ENCODE assay signal across 21 mouse cellular contexts in genomic region chr15:67474325-67474724, GRCm38 (mm10).
DNase-seq lines count a peak whose midpoint lies in the region; ATAC-seq and TF ChIP-seq lines count a peak whose summit lies in the region.
"Had no signal": no experiment of that assay in that cellular context is flagged by ENCODE, and none has a peak within 500 bp of the region (broad histone marks: within the 10 kb centered on the region; RNA-seq: fewer than 3 reads in every experiment).

No protein-coding gene starts in this region.

- no peak overlapping the region for H3K4me2 ChIP-seq in intestine, embryonic 16.5 days (ENCODE audit: low read depth, low read length)
- H3K4me2 ChIP-seq in intestine, embryonic 15.5 days (replicated peaks) = no peak overlapping the region
- no peak overlapping the region for H3K4me2 ChIP-seq in intestine, postnatal 0 days (replicated peaks; ENCODE audit: low read depth)
- H3K4me2 ChIP-seq in forebrain, embryonic 16.5 days (ENCODE audit: low read length) = no peak overlapping the region

- no peaks in the 10 kb centered on the region for H3K9me3 ChIP-seq in intestine, embryonic 16.5 days (ENCODE audit: control insufficient read depth, low read length)
- no peaks in the 10 kb centered on the region for H3K9me3 ChIP-seq in intestine, embryonic 15.5 days
- H3K9me3 ChIP-seq in intestine, postnatal 0 days (ENCODE audit: control insufficient read depth) = no peaks in the 10 kb centered on the region
- H3K9me3 ChIP-seq in forebrain, embryonic 16.5 days (ENCODE audit: control insufficient read depth, low read length) = no peaks in the 10 kb centered on the region
- H3K9me3 ChIP-seq: G1E had no signal

- H3K36me3 ChIP-seq in intestine, embryonic 16.5 days (ENCODE audit: control insufficient read depth, insufficient read depth, low read length) = no peaks in the 10 kb centered on the region
- no peaks in the 10 kb centered on the region for H3K36me3 ChIP-seq in intestine, embryonic 15.5 days
- no peaks in the 10 kb centered on the region for H3K36me3 ChIP-seq in intestine, postnatal 0 days (ENCODE audit: control insufficient read depth, insufficient read depth)
- no peaks in the 10 kb centered on the region for H3K36me3 ChIP-seq in forebrain, embryonic 16.5 days (ENCODE audit: control insufficient read depth, insufficient read depth)
- H3K36me3 ChIP-seq: G1E had no signal

- peak; percentile 45 for DNase-seq in large intestine, adult 2 months (ENCODE audit: low read depth, low spot score)
- no peak for DNase-seq in retina, postnatal 1 day
- DNase-seq: adrenal gland, adult 2 months; adrenal gland, adult 8-10 months; adrenal gland, postnatal 10 days; adrenal gland, postnatal 14 days; adrenal gland, postnatal 25 days; adrenal gland, postnatal 36 days; B cell, adult 2 months; cerebellum, adult 11 months; cerebellum, adult 11-12 months; cerebellum, adult 18-20 months had no signal

- H3K27ac ChIP-seq in intestine, embryonic 16.5 days (ENCODE audit: low read length) = no peak overlapping the region
- no peak overlapping the region for H3K27ac ChIP-seq in intestine, embryonic 15.5 days
- no peak overlapping the region for H3K27ac ChIP-seq in intestine, postnatal 0 days (ENCODE audit: low read depth, low read length)
- H3K27ac ChIP-seq in forebrain, embryonic 16.5 days (ENCODE audit: low read length) = no peak overlapping the region

- no peak for TF ChIP-seq CTCF in intestine, postnatal 0 days (IDR thresholded peaks at IDR 0.05; ENCODE audit: low read depth)

- WGBS in intestine, embryonic 16.5 days = 79% methylated on average over 5 of the region's 5 CpGs
- WGBS in intestine, embryonic 15.5 days = 70% methylated on average over 5 of the region's 5 CpGs
- WGBS in intestine, postnatal 0 days = 51% methylated on average over 5 of the region's 5 CpGs
- WGBS in large intestine, adult 2 months = 43% methylated on average over 5 of the region's 5 CpGs
- whole genome bisulfite sequencing in forebrain, embryonic 16.5 days = 90% methylated on average over 5 of the region's 5 CpGs

- no peaks in the 10 kb centered on the region for H3K4me1 ChIP-seq in intestine, embryonic 16.5 days (ENCODE audit: control insufficient read depth, insufficient read depth, low read length)
- H3K4me1 ChIP-seq in intestine, embryonic 15.5 days (replicated peaks) = no peaks in the 10 kb centered on the region
- H3K4me1 ChIP-seq in intestine, postnatal 0 days (replicated peaks; ENCODE audit: control insufficient read depth, insufficient read depth, low read length) = no peaks in the 10 kb centered on the region
- H3K4me1 ChIP-seq in forebrain, embryonic 16.5 days (replicated peaks; ENCODE audit: control insufficient read depth, insufficient read depth, low read length) = no peaks in the 10 kb centered on the region

- no peak overlapping the region for H3K4me3 ChIP-seq in intestine, embryonic 16.5 days (ENCODE audit: low read length)
- H3K4me3 ChIP-seq in intestine, embryonic 15.5 days (replicated peaks) = no peak overlapping the region
- H3K4me3 ChIP-seq in intestine, postnatal 0 days (ENCODE audit: low read depth, low read length) = no peak overlapping the region
- H3K4me3 ChIP-seq in forebrain, embryonic 16.5 days (replicated peaks; ENCODE audit: low read length) = no peak overlapping the region

- ATAC-seq in intestine, embryonic 16.5 days = peak; percentile 56; the same call in 1 of the 2 replicates
- ATAC-seq in intestine, embryonic 15.5 days = no peak
- ATAC-seq in intestine, postnatal 0 days = peak; percentile 67
- no peak for ATAC-seq in forebrain, embryonic 16.5 days
- ATAC-seq: activated CD4-positive, CD25-positive, alpha-beta regulatory T cell, adult 4 months; CD4-positive, CD25-positive, alpha-beta regulatory T cell, adult 4 months; Patski had no signal

- no peak overlapping the region for H3K9ac ChIP-seq in intestine, embryonic 16.5 days (ENCODE audit: low read depth, low read length)
- H3K9ac ChIP-seq in intestine, embryonic 15.5 days = no peak overlapping the region
- no peak overlapping the region for H3K9ac ChIP-seq in intestine, postnatal 0 days (ENCODE audit: low read depth, low read length)
- no peak overlapping the region for H3K9ac ChIP-seq in forebrain, embryonic 16.5 days (replicated peaks; ENCODE audit: low read depth, low read length)

- H3K27me3 ChIP-seq in intestine, embryonic 16.5 days (replicated peaks; ENCODE audit: control insufficient read depth, insufficient read depth, low read length) = no peaks in the 10 kb centered on the region
- H3K27me3 ChIP-seq in intestine, embryonic 15.5 days (replicated peaks) = no peaks in the 10 kb centered on the region
- no peaks in the 10 kb centered on the region for H3K27me3 ChIP-seq in intestine, postnatal 0 days (replicated peaks; ENCODE audit: control insufficient read depth, insufficient read depth, low read length)
- H3K27me3 ChIP-seq in forebrain, embryonic 16.5 days (replicated peaks; ENCODE audit: control insufficient read depth, insufficient read depth, low read length) = no peaks in the 10 kb centered on the region
- H3K27me3 ChIP-seq: CH12.LX had no signal

Comparison
In these comparisons a context has a peak if more than half of its experiments do, and no peak if none do; other contexts are left out.
1. ATAC-seq: peak in intestine, embryonic 16.5 days (single experiment) and intestine, postnatal 0 days (single experiment); none in intestine, embryonic 15.5 days (single experiment) and forebrain, embryonic 16.5 days (single experiment).